Mouse (Mus musculus) olfactory bulb, adult 2 months (tissue): ENCODE results near the gene Olfr1132.
"Not testable (repeated sequence)": the region's sequence is repeated elsewhere in the genome, so short reads cannot be mapped to it uniquely, and the experiment has no call there.

Experiments
- CTCF ChIP-seq: fragments of 200-500 bp; IDR thresholded peaks from 2 replicates; pipeline ENCODE4 v1.5.1; 2012; ENCODE audit warnings: low read depth, mild to moderate bottlenecking, low read length, moderate library complexity; ENCODE audit not compliant: insufficient read depth
- POLR2A ChIP-seq: fragments of 200-500 bp; IDR thresholded peaks from 2 replicates; pipeline ENCODE4 v1.6.1; 2012; ENCODE audit warnings: mild to moderate bottlenecking, low read depth, low read length, moderate library complexity; ENCODE audit not compliant: insufficient read depth

- TF ChIP-seq POLR2A, CTCF: not testable (repeated sequence)
Observed at GRCm38 (mm10) chr2:87605912-87606311, 31.4 kb downstream of the Olfr1132 start, which contains the start of gene Olfr1130.
